Mouse (Mus musculus) liver, adult 2 months (tissue): ENCODE measurements at regions not wholly inside any gene's neighbourhood (a gene's known extent, or its start where the extent isn't known, plus 50 kb on each side); places are given as distances from the start of the nearest gene placed in this dataset.
A peak's percentile ranks its signal among the peaks of the same experiment; 100 is the strongest.

Experiments
- DNase-seq: peaks from one replicate; pipeline ENCODE4 v3.0.0-alpha.2; 2011; ENCODE audit warnings: low read depth, low spot score; ENCODE audit errors: extremely low read depth
- H3K27ac ChIP-seq: fragments of 200-500 bp; replicated peaks from 2 replicates; pipeline ENCODE4 v1.5.1; 2012; ENCODE audit warnings: low read depth, mild to moderate bottlenecking, control low read depth, inconsistent platforms, low read length; ENCODE audit not compliant: insufficient read depth
- H3K27me3 ChIP-seq: fragments of 200-500 bp; 2 replicates; pipeline ENCODE4 v1.6.1; 2012; ENCODE audit warnings: mild to moderate bottlenecking, moderate library complexity, low read length, inconsistent platforms; ENCODE audit not compliant: control insufficient read depth, insufficient read depth
- H3K36me3 ChIP-seq: fragments of 200-500 bp; 2 replicates; pipeline ENCODE4 v1.6.1; 2012; ENCODE audit warnings: low read length, inconsistent platforms; ENCODE audit not compliant: control insufficient read depth, insufficient read depth
- H3K4me1 ChIP-seq: fragments of 200-500 bp; 2 replicates; pipeline ENCODE4 v1.6.1; 2011; ENCODE audit warnings: low read length; ENCODE audit not compliant: control insufficient read depth, insufficient read depth
- H3K4me3 ChIP-seq: fragments of 200-500 bp; 2 replicates; pipeline ENCODE4 v1.5.1; 2011; ENCODE audit warnings: low read depth, mild to moderate bottlenecking, control low read depth, low read length, moderate library complexity; ENCODE audit not compliant: insufficient read depth
- H3K79me2 ChIP-seq: fragments of 200-500 bp; 2 replicates; pipeline ENCODE4 v1.6.1; 2012; ENCODE audit warnings: inconsistent platforms, mild to moderate bottlenecking, low read length, moderate library complexity; ENCODE audit not compliant: control insufficient read depth, insufficient read depth
- H3K9ac ChIP-seq: fragments of 200-500 bp; 2 replicates; pipeline ENCODE4 v1.6.1; 2012; ENCODE audit warnings: low read depth, mild to moderate bottlenecking, control low read depth, inconsistent platforms, low read length
- CTCF ChIP-seq: fragments of 200-500 bp; IDR thresholded peaks from 2 replicates; pipeline ENCODE4 v1.5.1; 2011; ENCODE audit warnings: low read depth, low read length, control low read depth
- POLR2A ChIP-seq: fragments of 200-500 bp; IDR thresholded peaks from 2 replicates; pipeline ENCODE4 v1.6.1; 2011; ENCODE audit warnings: low read length, control low read depth; ENCODE audit not compliant: insufficient read depth; ENCODE audit errors: extremely low read depth
- WGBS: fragments of 180-500 bp; shearing (Covaris S2); methylation state at CpG from one replicate; pipeline ENCODE4 v1.1.7; 2018; 5-methylcytosine and 5-hydroxymethylcytosine counted together

DNA sequence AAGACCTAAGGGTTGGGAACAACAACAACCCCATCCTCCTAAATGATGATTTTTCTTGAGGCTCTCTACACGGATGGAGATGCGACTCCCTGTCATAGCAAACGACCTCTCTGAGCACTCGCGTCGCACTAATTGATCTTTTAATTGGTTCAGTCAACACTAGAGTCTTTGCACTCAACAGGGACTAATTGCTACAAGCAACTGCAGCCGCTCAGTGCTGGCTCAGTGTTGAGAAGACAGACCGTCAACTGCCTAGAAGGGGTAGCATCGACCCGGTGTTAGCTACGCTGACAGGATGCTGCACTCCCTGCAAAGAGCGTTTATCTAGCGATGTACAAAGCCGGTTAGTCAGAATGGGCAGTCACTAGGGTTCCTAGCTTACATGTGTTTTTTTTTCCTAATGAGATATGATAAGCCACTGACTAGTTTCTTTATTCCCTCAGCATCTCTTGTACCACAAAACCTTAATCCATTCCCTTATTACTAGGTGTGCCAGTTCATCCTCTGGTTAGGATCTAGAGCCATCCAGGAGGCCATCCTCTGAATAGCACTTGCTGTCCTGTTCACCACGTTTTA lies 314.7 kb upstream of the Runx1 start:
- Histone ChIP-seq H3K4me1 (no peaks in the 10 kb centered on the region), H3K27ac (no peak overlapping the region), H3K79me2 (no peaks in the 10 kb centered on the region), H3K9ac (no peak overlapping the region), H3K4me3 (no peak overlapping the region), H3K27me3 (no peaks in the 10 kb centered on the region), H3K36me3 (no peaks in the 10 kb centered on the region)
- DNase-seq: no peak
- WGBS: 32% methylated on average over 15 of the region's 15 CpGs
- TF ChIP-seq POLR2A (no peak), CTCF (no peak)

GRCm38 (mm10) chr16:93137249-93137648 lies 311.3 kb upstream of the Runx1 start:
- H3K36me3 ChIP-seq: no peaks in the 10 kb centered on the region
- no peaks in the 10 kb centered on the region for H3K79me2 ChIP-seq
- H3K4me3 ChIP-seq: no peak overlapping the region
- 24% methylated on average over 1 of the region's 1 CpGs for WGBS
- H3K27me3 ChIP-seq: no peaks in the 10 kb centered on the region
- TF ChIP-seq POLR2A: no peak
- TF ChIP-seq CTCF: peak; percentile 19; the same call in 1 of the 2 replicates
- H3K9ac ChIP-seq: no peak overlapping the region
- H3K4me1 ChIP-seq: no peaks in the 10 kb centered on the region
- peak; percentile 34 for DNase-seq
- no peak overlapping the region for H3K27ac ChIP-seq

DNA sequence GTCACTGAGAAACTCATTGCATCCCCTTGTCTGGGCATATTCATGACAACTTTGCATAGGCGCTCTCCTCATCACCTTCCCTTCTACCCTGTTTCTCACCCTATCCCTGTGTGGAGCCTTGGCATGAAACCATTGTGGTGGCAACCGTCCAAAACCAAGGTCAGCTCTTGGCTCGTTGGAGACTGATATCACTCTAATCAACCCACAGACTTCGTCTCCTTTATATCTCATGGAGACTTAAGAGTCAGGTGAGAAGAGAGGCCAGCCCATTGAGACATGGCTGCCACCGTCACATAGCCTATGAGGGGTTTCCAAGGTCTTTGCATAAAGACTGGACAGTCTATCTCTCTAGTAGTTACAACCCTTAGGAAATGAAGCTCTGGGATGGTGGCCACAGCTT lies 305.5 kb upstream of the Runx1 start:
- Histone ChIP-seq H3K27ac (no peak overlapping the region), H3K79me2 (no peaks in the 10 kb centered on the region), H3K27me3 (no peaks in the 10 kb centered on the region), H3K4me1 (no peaks in the 10 kb centered on the region), H3K36me3 (no peaks in the 10 kb centered on the region), H3K9ac (no peak overlapping the region), H3K4me3 (no peak overlapping the region)
- WGBS: 76% methylated on average over 5 of the region's 5 CpGs
- DNase-seq: no peak
- TF ChIP-seq CTCF (no peak), POLR2A (no peak)

- Histone ChIP-seq H3K27ac (no peak overlapping the region), H3K9ac (no peak overlapping the region), H3K27me3 (no peaks in the 10 kb centered on the region), H3K4me3 (no peak overlapping the region), H3K4me1 (no peaks in the 10 kb centered on the region), H3K79me2 (no peaks in the 10 kb centered on the region), H3K36me3 (no peaks in the 10 kb centered on the region)
- no peak for DNase-seq
- 74% methylated on average over 6 of the region's 6 CpGs for WGBS
- no peak for TF ChIP-seq POLR2A
- TF ChIP-seq CTCF: no peak
Measured at GRCm38 (mm10) chr16:93130622-93131021, 304.7 kb upstream of the Runx1 start.

- H3K27ac ChIP-seq: no peak overlapping the region
- DNase-seq: no peak
- no peaks in the 10 kb centered on the region for H3K4me1 ChIP-seq
- 83% methylated on average over 8 of the region's 8 CpGs for WGBS
- no peaks in the 10 kb centered on the region for H3K36me3 ChIP-seq
- H3K4me3 ChIP-seq: no peak overlapping the region
- H3K79me2 ChIP-seq: no peaks in the 10 kb centered on the region
- H3K27me3 ChIP-seq: no peaks in the 10 kb centered on the region
- no peak overlapping the region for H3K9ac ChIP-seq
- TF ChIP-seq POLR2A (no peak), CTCF (no peak)
Measured at GRCm38 (mm10) chr16:93123707-93124106, 297.8 kb upstream of the Runx1 start.

- H3K4me3 ChIP-seq: no peak overlapping the region
- no peaks in the 10 kb centered on the region for H3K4me1 ChIP-seq
- no peaks in the 10 kb centered on the region for H3K36me3 ChIP-seq
- H3K27me3 ChIP-seq: no peaks in the 10 kb centered on the region
- no peak overlapping the region for H3K9ac ChIP-seq
- H3K79me2 ChIP-seq: no peaks in the 10 kb centered on the region
- WGBS: 86% methylated on average over 16 of the region's 16 CpGs
- TF ChIP-seq POLR2A: no peak
- TF ChIP-seq CTCF: no peak
- H3K27ac ChIP-seq: no peak overlapping the region
- DNase-seq: no peak
Measured at GRCm38 (mm10) chr16:93116111-93116969, 290.4 kb upstream of the Runx1 start.
